ENCODE assay signal across 8 mouse cellular contexts in genomic region chr6:52639546-52640223, GRCm38 (mm10). TPM values are rescaled to one million over a fixed set of nuclear protein-coding genes. Genes with fewer than 3 reads are reported as not detected.
A peak's percentile ranks its signal among the peaks of the same experiment; 100 is the strongest.
DNase-seq lines count a peak whose midpoint lies in the region; ATAC-seq lines count a peak whose summit lies in the region.

No protein-coding gene starts in this region.

- H3K4me1 ChIP-seq in forebrain, embryonic 15.5 days, result peaks cover 17% of the 10 kb centered on the region
- H3K4me1 ChIP-seq in midbrain, embryonic 13.5 days (replicated peaks), result peaks cover 14% of the 10 kb centered on the region

- H3K4me2 ChIP-seq in forebrain, embryonic 15.5 days (replicated peaks), result peak overlapping the region; percentile 89
- peak overlapping the region; percentile 70 for H3K4me2 ChIP-seq in midbrain, embryonic 13.5 days (replicated peaks)

- H3K9me3 ChIP-seq in forebrain, embryonic 15.5 days, result no peaks in the 10 kb centered on the region
- no peaks in the 10 kb centered on the region for H3K9me3 ChIP-seq in midbrain, embryonic 13.5 days

- peak; percentile 22 for DNase-seq in adrenal gland, adult 8-10 months
- DNase-seq in adrenal gland, postnatal 4 days (ENCODE audit: low spot score in 2 of 2), result no peak
- peak; percentile 7 for DNase-seq in ovary, adult 18-20 months (ENCODE audit: low spot score)
- DNase-seq in ovary, postnatal 36 days (ENCODE audit: low spot score), result no peak
- DNase-seq in kidney, postnatal 25 days, result peak; percentile 51 to 58
- DNase-seq in right cerebral cortex, postnatal 4 days, result no peak

- peak; percentile 73 for ATAC-seq in forebrain, embryonic 15.5 days (replicated peaks)
- ATAC-seq in midbrain, embryonic 13.5 days, result no peak; the same call in 1 of the 2 replicates

- H3K36me3 ChIP-seq in forebrain, embryonic 15.5 days, result no peaks in the 10 kb centered on the region
- no peaks in the 10 kb centered on the region for H3K36me3 ChIP-seq in midbrain, embryonic 13.5 days

- peak overlapping the region; percentile 66 for H3K27ac ChIP-seq in forebrain, embryonic 15.5 days (replicated peaks)
- peak overlapping the region; percentile 51 for H3K27ac ChIP-seq in midbrain, embryonic 13.5 days

- peak overlapping the region; percentile 95 for H3K9ac ChIP-seq in forebrain, embryonic 15.5 days (replicated peaks)
- H3K9ac ChIP-seq in midbrain, embryonic 13.5 days (replicated peaks), result peak overlapping the region; percentile 76

- H3K27me3 ChIP-seq in forebrain, embryonic 15.5 days, result no peaks in the 10 kb centered on the region
- H3K27me3 ChIP-seq in midbrain, embryonic 13.5 days, result no peaks in the 10 kb centered on the region

- H3K4me3 ChIP-seq in forebrain, embryonic 15.5 days, result peak overlapping the region; percentile 97
- H3K4me3 ChIP-seq in midbrain, embryonic 13.5 days (replicated peaks), result peak overlapping the region; percentile 65

- 4% methylated on average over 28 of the region's 28 CpGs for WGBS in forebrain, embryonic 15.5 days
- 3% methylated on average over 28 of the region's 28 CpGs for WGBS in midbrain, embryonic 13.5 days

RNA-seq across cellular contexts. Expression of gene Hibadh, which starts 0.5 kb away (rescaled TPM):
- total RNA-seq in adrenal gland, adult 8-10 months (2022), result 100 to 1,000 TPM; 112 to 180 (median 143) TPM
- 100 to 1,000 TPM; 126 to 128 TPM for total RNA-seq in adrenal gland, postnatal 4 days (2021)
- 51.5 and 54.2 TPM in 2 replicates for polyA plus RNA-seq in forebrain, embryonic 15.5 days (2015; fragmentation: Nextera tagmentation; extraction: Ambion mirVana)
- polyA plus RNA-seq in midbrain, embryonic 13.5 days (2015; fragmentation: Nextera tagmentation; extraction: Ambion mirVana), result 54.1 and 55.0 TPM in 2 replicates

Comparison
In these comparisons a context has a peak if more than half of its experiments do, and no peak if none do; other contexts are left out.
1. DNase-seq: peak in adrenal gland, adult 8-10 months (single experiment), ovary, adult 18-20 months (single experiment) and kidney, postnatal 25 days (2 of 2); none in adrenal gland, postnatal 4 days (0 of 2), ovary, postnatal 36 days (single experiment) and right cerebral cortex, postnatal 4 days (single experiment).